Mouse (Mus musculus) heart, postnatal 0 days (tissue): ENCODE measurements around the gene Zfp92.
"Not testable (repeated sequence)": the region's sequence is repeated elsewhere in the genome, so short reads cannot be mapped to it uniquely, and the experiment has no call there.

Source experiments
- CTCF ChIP-seq: IDR thresholded peaks from 2 replicates; pipeline ENCODE4 v1.5.1; 2016; ENCODE audit warnings: antibody characterized with exemption, control low read depth, low read depth
- EP300 ChIP-seq: IDR thresholded peaks from 2 replicates; pipeline ENCODE4 v1.6.1; 2016; ENCODE audit warnings: antibody characterized with exemption, low read depth

- not testable (repeated sequence) for TF ChIP-seq CTCF, EP300
Observed at GRCm38 (mm10) chrX:73398636-73399035, 12.3 kb upstream of the Zfp92 start, which contains the start of gene Gm18336.
